Mouse (Mus musculus) CD4-positive, CD25-positive, alpha-beta regulatory T cell, adult 9 weeks (primary cell): ENCODE data around the gene Ccpg1. TPM values are rescaled to one million over a fixed set of nuclear protein-coding genes. Genes with fewer than 3 reads are reported as not detected.

Source experiments
- polyA plus RNA-seq: library from polyadenylated mRNA; unstranded; fragments of 100-300 nt; shearing (Covaris generic); gene quantifications from one replicate; pipeline ENCODE4 v1.2.1, GENCODE M21; 2017

The Ccpg1 gene
- polyA plus RNA-seq = 113 TPM

DNA sequence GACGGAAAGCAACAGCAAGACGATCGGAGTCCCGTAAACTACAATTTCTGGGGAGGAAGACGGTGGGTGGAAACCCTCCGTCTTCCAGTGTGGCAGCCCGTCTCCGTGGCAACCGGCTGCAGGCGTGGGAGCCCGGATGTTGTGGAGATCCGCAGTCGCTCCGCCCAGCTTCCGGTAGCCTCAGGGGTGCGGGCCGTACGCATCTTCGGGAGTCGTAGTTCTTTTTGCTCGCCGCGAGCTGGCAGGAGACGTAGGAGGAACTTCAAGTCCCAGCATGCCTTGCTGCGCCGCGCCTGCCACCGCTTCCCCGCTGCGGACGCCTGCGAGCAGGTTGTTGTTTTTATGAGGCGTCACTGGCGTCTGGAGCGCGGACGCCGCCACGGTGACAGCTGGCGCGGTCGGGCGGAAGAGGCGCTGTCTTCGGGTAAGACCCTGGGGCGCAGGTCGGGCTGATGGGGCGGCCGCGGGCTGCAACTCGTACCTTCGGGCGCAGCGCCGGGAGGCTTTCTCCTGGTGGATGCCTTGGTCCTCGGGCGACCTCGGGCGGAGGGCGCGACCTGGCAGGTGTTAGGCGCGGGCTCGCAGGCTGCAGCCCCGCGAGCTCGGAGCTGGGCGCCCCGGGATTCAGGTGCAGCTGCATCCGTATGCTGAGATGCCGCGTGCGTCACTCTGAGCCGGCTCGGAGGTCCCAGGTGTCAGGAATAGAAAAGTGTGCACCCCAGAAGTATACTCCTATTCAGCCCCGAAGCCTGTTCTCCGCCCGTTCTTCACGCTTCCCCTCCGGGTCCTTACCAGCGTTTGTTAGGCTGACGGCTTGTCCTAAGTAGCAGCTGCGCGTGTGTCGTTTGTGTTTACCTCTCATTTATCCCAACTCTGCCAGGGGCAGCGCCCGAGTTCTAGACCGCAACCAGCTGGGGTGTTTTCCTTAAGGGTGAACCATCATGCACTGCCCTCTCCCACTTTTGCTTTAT is at the start of gene Ccpg1, which contains the start of gene Ccpg1os:
Gene Ccpg1 (plus strand): TSS at position 180 of the 971 bp plus-strand sequence.
Gene Ccpg1os (minus strand): TSS at position 133 of the 971 bp plus-strand sequence.

GRCm38 (mm10) chr9:72958521-72959450 is 26.4 kb upstream of the Ccpg1 start, which contains the start of the genes Dyx1c1 and Gm44503:
Gene Dyx1c1, plus strand, starts transcription at chr9:72958785.
Gene Gm44503, plus strand, starts transcription at chr9:72958852.

GRCm38 (mm10) chr9:73040080-73040479 is 54.9 kb downstream of the Ccpg1 start, which contains the start of gene Pigb:
Gene Pigb, minus strand, starts transcription at chr9:73040378.

GRCm38 (mm10) chr9:73044146-73045079 is 59.2 kb downstream of the Ccpg1 start, which contains the start of gene Rab27a:
Gene Rab27a, plus strand, starts transcription at chr9:73044854.

Other genes starting within 250 kb of the Ccpg1 start
- not detected for gene Prtg, start 178.6 kb upstream of the Ccpg1 start, polyA plus RNA-seq
- not detected for gene Pygo1, start 59.8 kb upstream of the Ccpg1 start, polyA plus RNA-seq
- gene Dyx1c1, start 26.6 kb upstream of the Ccpg1 start, polyA plus RNA-seq = 2.9 TPM
- gene Gm44503, start 26.6 kb upstream of the Ccpg1 start, polyA plus RNA-seq = not detected
- gene Ccpg1os, start within 50 bp of the Ccpg1 start, polyA plus RNA-seq = 11.0 TPM
- 32.2 TPM for gene Pigb, start 54.9 kb downstream of the Ccpg1 start, polyA plus RNA-seq
- gene Rab27a, start 59.4 kb downstream of the Ccpg1 start, polyA plus RNA-seq = 59.9 TPM
- gene Khdc3, start 116.4 kb downstream of the Ccpg1 start, polyA plus RNA-seq = 0.52 TPM
- not detected for gene Gm20509, start 117.0 kb downstream of the Ccpg1 start, polyA plus RNA-seq
- 90.0 TPM for gene Rsl24d1, start 128.0 kb downstream of the Ccpg1 start, polyA plus RNA-seq